Mouse (Mus musculus) adrenal gland (tissue): ENCODE measurements around the gene Zswim5.
"Not testable (repeated sequence)": the region's sequence is repeated elsewhere in the genome, so short reads cannot be mapped to it uniquely, and the experiment has no call there.

Experiments used
- intact Hi-C: fragments of 180-260 bp; cut with DNase I; formaldehyde crosslinking; loops from one replicate; pipeline ENCODE4 v1.15.1; 2025
- long read RNA-seq, 2 experiments: library from polyadenylated mRNA; unstranded; transcript quantifications; one replicate each; pipeline ENCODE4 v2.0.0; 2020; ENCODE audit warnings: borderline replicate concordance in 1 of 2; ENCODE audit not compliant: insufficient replicate concordance in 1 of 2

Gene Zswim5
- long read RNA-seq, experiment 1, partial matches to known transcripts = 0 of 1 reads
- long read RNA-seq, experiment 1, other reads (novel, unspliced or antisense) = 1 of 1 reads
- long read RNA-seq, experiment 2 = 0 reads

GRCm38 (mm10) chr4:116876995-116877728, at the start of gene Zswim5:
Gene Zswim5 (plus strand): TSS chr4:116877376.
- intact Hi-C loops = no loop called here

- intact Hi-C loops = loop anchor here (2.0 to 5.0 kb wide), 2 partner anchors 163 to 314 kb away; no protein-coding TSS in a partner anchor
These were observed 49.4 kb upstream of the Zswim5 start for GRCm38 (mm10) chr4:116827819-116828218.

DNA sequence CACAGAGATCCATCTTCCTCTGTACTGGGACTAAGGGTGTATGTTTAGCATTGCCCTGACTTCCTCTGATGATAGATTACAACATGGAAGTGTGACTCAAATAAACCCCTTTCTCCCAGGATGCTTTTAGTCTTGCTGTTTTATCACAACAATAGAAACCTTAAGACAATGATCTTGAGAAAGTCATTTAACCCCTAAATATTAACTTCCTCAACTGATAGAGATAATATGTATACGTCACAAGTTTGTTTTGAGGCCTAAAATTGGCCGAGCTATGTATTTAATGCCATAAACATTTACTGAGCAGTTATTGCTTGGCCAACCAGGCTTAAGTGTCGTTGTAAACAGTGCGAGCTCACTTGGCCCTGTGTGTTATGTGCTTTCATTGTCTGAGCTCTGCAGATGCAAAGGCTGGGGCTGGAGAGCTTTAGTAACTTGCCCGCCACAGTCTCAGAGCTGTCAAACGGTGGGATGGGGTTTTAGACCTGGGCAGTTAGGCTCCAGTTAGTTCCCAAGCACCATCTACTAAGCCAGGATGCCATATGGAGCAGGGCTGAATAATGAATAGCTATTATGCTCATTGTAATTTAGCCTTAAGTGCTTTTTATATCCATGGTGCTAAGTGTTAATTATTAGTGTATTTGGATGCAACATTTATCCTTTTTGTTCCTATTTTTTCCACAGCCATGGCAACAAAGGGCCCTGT, 47.7 kb upstream of the Zswim5 start:
- intact Hi-C loops = loop anchor here (2.0 to 5.0 kb wide), 2 partner anchors 161 to 313 kb away; no protein-coding TSS in a partner anchor

GRCm38 (mm10) chr4:116830070-116830368, 47.2 kb upstream of the Zswim5 start:
- intact Hi-C loops = no loop called here

DNA sequence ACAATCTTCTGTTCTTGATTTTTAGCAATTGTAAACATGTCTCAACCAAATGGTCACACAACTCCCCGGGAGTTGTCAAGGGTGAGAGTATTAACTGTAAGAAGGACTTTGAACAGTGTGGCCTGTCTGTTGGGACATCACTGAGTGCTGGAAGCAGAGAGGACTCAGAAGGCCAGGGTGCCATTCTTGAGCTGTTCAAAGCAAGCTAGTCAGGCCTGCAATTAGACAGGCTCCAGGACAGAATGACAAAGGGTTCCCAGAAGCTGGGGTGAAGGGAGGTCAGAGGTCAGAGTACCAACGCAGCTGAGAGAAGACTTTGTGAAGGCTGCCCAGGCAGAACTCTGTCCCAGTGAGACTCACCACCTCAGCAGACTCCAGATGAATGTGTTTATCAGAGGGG, 38.2 kb upstream of the Zswim5 start:
- intact Hi-C loops = no loop called here

GRCm38 (mm10) chr4:116840096-116840495, 37.1 kb upstream of the Zswim5 start:
- intact Hi-C loops = not testable (repeated sequence)

DNA sequence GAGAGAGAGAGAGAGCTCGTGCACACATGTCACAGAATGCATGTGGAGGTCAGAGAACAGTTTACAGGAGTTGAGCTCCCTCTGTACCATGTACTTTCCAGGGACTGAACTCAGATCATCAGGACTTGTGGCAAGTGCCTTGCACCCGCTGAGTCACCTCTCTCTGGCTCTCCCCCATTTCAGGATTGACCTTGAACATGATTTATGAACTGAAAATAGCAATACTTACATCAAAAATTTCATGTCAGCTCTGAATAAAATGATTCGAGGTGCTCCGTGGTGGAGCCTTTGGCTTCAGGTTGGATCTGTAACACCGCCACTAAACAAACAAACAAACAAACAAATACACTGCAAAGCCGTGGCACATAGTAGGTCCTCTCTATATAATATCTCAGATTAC, 36.3 kb upstream of the Zswim5 start:
- intact Hi-C loops = no loop called here

- intact Hi-C loops = no loop called here
These were observed 32.9 kb upstream of the Zswim5 start for GRCm38 (mm10) chr4:116844324-116844723.

DNA sequence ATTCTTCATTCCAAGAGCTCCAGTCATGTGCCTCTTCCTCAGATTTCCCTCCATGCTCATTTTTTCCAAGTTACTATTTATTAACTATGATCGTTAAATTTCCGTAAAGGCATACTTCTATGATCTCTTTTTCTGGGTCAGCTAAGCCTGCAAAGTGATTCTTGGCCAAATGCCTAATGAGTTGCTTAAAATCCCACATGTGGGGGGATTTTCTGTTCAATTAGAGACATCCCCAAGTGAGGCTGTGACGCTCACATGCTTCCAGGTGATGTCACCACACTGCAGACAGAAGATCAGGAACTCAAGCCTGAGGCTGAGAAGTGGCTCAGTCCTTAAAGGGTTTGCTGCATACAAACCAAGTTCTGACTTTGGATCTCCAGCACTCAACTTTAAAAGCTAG, 27.3 kb upstream of the Zswim5 start:
- intact Hi-C loops = no loop called here

GRCm38 (mm10) chr4:116854286-116854685, 22.9 kb upstream of the Zswim5 start:
- intact Hi-C loops = no loop called here

DNA sequence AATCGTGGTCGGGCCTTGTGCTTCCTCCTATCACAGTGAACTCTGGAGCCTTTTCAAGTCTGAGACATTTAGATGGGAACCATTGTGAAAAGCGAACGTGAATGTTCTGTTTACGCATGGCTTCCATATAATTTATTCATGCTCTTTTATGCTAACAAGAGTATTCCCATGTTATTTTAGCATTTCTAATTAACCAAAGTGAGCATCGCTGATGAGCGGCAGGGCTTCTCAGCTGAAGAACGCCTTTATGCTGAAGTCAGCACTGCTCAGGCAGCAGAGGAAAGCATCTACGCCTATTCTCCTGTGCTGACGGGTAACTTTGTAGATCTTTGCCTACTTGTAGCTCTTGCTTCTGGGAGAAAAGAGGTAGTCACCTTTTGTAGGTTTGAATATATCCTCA, 20.0 kb upstream of the Zswim5 start:
- intact Hi-C loops = no loop called here

DNA sequence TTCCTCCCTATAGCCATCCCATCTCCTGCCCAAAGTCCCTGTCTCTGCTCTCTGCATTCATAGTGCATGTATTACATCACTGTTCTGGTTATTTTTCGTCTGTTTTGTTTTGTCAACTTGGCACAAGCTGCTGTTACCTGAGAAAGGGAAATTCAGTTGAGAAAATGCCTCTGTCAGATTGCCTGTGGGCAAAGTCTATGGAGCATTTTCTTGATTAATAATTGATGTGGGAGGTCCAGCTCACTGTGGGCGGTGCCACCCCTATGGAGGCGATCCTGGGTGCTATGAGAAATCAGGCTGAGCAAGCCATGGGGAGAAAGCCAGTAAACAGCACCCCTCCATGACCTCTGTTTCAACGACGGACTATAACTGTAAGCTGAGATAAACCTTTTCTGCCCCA, 17.5 kb upstream of the Zswim5 start:
- intact Hi-C loops = no loop called here

GRCm38 (mm10) chr4:116862023-116862422, 15.2 kb upstream of the Zswim5 start:
- intact Hi-C loops = no loop called here

DNA sequence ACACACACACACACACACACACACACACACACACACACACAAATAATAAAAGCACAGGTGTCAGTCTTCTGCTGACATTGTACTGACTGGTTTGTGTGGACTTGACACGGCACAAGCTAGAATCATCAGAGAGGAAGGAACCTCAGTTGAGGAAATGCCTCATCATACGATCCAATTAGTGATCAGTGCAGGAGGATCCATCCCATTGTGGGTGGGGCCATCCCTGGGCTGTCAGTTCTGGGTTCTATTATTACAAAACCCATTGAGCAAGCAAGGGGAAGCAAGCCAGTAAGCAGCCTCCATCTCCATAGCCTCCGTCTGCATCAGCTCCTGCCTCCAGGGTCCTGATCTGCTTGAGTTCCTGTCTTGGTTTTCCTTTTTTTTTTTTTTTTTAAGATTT, 7.3 kb upstream of the Zswim5 start:
- intact Hi-C loops = no loop called here

DNA sequence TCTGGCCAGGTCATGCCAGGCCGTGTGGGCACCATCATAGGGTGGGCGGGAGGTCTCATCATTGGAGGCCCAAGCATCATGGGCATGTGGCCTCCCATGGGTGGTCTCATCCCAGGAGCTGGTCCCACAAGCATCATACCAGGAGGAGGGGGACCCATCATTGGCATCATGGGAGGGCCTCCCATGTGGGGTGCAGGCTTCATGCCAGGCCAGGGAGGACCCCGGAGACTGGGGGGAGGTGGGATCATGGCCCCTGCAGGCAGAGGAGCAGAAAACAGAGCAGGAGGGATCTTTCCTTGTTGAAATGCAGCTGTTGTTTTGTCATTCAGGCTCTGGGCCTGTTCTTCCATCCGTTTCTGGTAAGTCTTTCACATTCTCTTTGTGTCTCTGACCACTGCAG, 2.6 kb upstream of the Zswim5 start:
- intact Hi-C loops = no loop called here

DNA sequence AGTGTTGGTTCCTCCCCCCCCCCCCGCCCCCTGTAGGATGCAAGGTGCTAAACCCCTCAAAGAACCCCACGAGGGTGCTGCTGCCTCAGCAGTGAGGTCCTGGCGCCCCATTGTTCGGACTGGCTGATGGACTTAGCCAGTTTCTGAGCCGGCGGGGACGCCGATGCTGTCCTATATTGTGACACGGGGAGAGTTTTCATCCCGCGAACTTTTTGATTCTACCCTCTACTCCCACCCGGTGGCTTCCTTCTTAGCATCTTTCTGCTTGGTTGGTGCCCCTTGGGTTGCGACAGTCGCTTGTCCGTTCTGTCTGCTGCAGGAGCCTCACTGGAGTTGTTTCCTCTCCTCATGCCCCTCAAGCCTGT, 564 bp upstream of the Zswim5 start:
- intact Hi-C loops = no loop called here

DNA sequence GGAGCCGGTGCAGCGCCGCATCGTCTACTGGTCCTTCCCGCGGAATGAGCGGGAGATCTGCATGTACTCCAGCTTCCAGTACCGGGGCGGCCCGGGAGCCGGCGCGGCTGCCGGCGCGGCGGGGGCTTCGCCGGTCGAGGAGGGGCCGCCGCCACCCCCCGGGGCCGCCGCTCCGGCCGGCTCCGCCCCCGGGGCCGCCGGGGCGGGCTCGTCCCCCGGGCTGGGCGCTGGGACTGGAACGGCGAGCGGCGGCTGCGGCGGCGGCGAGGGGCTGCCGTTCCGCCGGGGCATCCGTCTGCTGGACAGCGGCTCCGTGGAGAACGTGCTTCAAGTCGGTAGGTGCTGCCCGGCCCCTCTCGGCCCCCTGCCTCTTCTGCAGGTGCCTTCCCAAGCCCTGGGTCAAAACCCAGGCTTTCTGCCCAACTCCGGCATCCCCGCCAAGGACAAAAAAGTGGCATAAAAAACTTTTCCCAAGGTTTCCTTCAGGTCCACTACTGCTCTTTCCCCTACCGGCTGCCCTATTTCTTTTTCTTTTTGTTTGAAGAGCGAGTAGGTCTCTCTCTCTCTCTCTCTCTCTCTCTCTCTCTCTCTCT, 649 bp downstream of the Zswim5 start:
- intact Hi-C loops = no loop called here

GRCm38 (mm10) chr4:116878491-116878890, 1.3 kb downstream of the Zswim5 start:
- intact Hi-C loops = no loop called here

- intact Hi-C loops = no loop called here
These were observed 5.5 kb downstream of the Zswim5 start for GRCm38 (mm10) chr4:116882679-116883078.

- intact Hi-C loops = no loop called here
These were observed 17.3 kb downstream of the Zswim5 start for GRCm38 (mm10) chr4:116894200-116895080.

- intact Hi-C loops = no loop called here
These were observed 33.5 kb downstream of the Zswim5 start for GRCm38 (mm10) chr4:116910489-116911181.
